Mouse (Mus musculus): ENCODE measurements at regions not wholly inside any gene's neighbourhood (a gene's known extent, or its start where the extent isn't known, plus 50 kb on each side); places are given as distances from the start of the nearest gene placed in this dataset.

DNA sequence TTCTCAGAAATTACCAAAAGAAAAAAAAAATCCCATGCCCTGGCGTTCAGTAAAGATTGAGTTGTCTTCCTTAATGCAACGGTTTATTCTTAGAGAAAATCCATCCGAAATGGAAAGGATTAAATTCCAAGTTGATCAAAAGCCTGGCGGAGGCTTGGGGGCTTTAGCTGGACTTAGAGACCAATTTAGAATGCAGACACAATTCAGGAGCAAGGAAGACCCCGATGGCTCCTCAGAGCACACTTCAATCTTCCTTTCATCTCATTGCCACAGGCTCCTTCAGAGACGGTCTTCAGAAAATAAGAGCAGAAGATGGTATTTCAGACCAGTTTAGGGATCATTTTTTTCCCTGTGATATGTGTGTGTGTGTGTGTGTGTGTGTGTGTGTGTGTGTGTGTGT is 171.8 kb downstream of the Ankrd50 start:
- WGBS: 74% methylated on average over 6 of the region's 6 CpGs
- H3K27ac ChIP-seq: no peak overlapping the region
- ATAC-seq (ENCODE audit: insufficient read depth, low FRiP score, low read depth): no peak

DNA sequence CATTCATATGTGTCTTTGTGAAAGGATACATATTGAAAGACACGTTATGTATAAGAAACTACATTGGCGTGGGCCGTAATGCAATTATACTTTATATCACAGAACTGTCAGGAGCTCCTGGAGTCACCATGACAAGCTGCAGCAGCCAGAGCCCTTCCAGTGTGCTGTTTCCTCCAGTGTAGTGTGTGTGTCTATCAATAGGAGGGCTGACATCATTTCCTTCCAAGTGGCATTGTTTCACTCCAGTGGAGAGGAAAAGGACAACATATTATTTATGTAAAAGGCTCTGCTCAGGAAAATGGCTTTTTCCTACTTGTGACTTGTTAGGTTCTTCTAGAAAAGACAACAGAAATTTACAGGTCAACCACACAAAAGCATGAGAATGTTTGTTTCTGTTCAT is 172.5 kb downstream of the Ankrd50 start:
- Histone ChIP-seq H3K4me3 (replicated peaks) (no peak overlapping the region), H3K4me2 (no peak overlapping the region), H3K9me3 (no peaks in the 10 kb centered on the region), H3K9ac (no peak overlapping the region), H3K4me1 (no peaks in the 10 kb centered on the region), H3K27ac (peak overlapping the region; percentile 27; the same call in 1 of the 2 replicates), H3K27me3 (replicated peaks) (no peaks in the 10 kb centered on the region), H3K36me3 (no peaks in the 10 kb centered on the region)
- WGBS: 47% methylated on average over 3 of the region's 3 CpGs
- ATAC-seq (ENCODE audit: insufficient read depth, low FRiP score, low read depth): no peak

More for the DNA sequence above, 171.8 kb downstream of the Ankrd50 start:
- Histone ChIP-seq H3K27me3 (replicated peaks) (no peaks in the 10 kb centered on the region), H3K9ac (no peak overlapping the region), H3K4me1 (no peaks in the 10 kb centered on the region), H3K4me2 (no peak overlapping the region), H3K36me3 (no peaks in the 10 kb centered on the region), H3K4me3 (replicated peaks) (no peak overlapping the region), H3K9me3 (no peaks in the 10 kb centered on the region)

DNA sequence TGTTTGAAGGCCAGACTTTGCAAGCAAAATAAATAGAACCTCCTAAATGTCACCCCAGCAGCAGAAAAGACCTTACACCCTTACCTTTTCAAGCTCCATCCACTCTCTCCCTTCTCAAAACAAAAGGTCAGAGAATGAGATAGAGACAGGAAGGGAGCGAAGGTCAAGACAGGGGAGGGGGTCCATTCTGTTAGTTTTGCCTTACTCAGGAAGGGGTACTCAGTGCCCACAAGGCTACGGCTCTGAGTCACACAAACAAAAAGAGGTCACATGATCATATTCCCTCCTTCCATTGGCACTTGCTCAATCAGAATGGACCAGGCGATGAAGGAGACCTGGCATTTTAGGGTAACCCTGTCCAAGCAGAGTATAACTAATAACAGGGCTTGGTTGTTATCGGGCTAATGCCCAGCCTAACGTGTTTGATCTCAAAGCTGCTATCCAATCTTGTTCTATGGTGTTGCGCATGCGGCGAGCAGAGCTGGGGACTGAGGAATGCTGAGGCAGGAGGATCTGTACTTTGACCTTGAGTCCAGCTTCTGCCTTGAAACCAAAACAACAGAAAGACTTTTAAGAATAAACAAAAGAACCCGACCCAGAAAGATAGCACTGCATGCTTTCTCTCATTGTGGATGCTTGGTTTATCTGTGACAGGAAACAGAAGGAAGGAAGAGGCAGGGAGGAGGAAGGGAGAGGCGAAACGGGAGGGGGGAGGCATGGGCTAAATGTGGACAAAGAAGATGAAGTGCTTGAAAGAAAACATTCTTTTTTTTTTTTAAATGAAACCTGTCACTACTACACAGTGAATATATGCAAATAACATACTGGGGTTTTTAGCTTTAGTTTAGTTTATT is 184.5 kb downstream of the Ankrd50 start:
- H3K4me3 ChIP-seq (replicated peaks): no peak overlapping the region
- ATAC-seq (ENCODE audit: insufficient read depth, low FRiP score, low read depth): no peak
- no peaks in the 10 kb centered on the region for H3K36me3 ChIP-seq
- no peaks in the 10 kb centered on the region for H3K27me3 ChIP-seq (replicated peaks)
- H3K9ac ChIP-seq: no peak overlapping the region
- H3K9me3 ChIP-seq: no peaks in the 10 kb centered on the region
- no peaks in the 10 kb centered on the region for H3K4me1 ChIP-seq
- H3K27ac ChIP-seq: no peak overlapping the region
- WGBS: 58% methylated on average over 11 of the region's 11 CpGs
- no peak overlapping the region for H3K4me2 ChIP-seq

DNA sequence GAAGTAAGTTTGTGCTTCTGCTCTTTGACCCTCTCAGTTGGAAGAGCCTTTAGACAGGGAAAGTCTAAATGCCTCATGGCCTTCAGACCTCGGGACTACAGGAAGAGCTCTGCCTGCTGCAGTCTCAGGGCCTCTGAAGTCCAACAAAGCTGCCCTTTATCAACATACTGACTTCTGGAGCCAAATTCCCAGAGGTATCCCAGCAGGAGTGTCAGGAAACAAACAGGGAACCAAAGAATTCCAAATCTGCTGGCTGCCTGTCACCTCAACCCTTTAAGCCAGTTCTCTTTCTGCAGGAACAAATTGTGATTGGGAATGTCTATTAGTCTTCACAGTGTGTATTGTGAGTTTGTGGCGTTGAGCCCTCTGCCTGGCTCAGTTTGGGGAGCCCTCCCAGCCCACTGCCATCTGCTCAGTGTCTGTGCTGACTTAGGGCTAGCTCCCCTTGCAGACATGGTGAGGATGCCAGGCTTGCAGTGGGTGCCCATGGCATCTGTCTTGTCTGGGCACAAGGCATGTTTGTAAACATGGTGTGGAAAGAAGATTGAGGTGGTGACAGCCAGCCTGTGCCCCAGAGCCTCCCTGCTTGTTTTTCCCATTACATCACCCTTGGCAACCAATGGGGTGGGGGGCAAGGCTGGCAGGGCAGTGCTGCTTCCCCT is 185.3 kb downstream of the Ankrd50 start:
- Histone ChIP-seq H3K4me1 (no peaks in the 10 kb centered on the region), H3K4me3 (replicated peaks) (no peak overlapping the region), H3K9ac (no peak overlapping the region), H3K27me3 (replicated peaks) (no peaks in the 10 kb centered on the region), H3K27ac (peak overlapping the region; percentile 36; the same call in 1 of the 2 replicates), H3K9me3 (no peaks in the 10 kb centered on the region), H3K4me2 (no peak overlapping the region), H3K36me3 (no peaks in the 10 kb centered on the region)
- 17% methylated on average over 2 of the region's 2 CpGs for WGBS
- ATAC-seq (ENCODE audit: insufficient read depth, low FRiP score, low read depth): no peak

DNA sequence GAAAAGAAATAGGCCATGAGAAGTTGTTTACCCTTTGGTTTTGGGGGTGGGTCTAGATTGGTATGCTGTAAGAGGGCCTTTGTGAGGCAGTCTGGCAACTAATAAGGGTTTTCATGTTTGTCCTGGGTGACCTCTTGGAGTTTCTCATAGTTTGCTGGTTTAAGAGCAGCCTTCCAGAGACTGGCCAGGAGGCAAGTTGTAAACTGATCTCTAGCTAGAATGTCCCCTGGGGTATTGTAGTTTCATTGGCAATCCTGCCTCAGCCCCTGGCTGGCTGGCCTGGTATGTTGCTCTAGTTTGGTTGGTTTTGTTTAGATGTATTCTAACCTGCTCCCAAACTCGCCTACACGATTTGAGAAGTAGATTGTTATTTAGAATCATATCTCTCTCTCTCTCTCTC is 187.1 kb downstream of the Ankrd50 start:
- H3K4me2 ChIP-seq: no peak overlapping the region
- H3K27me3 ChIP-seq (replicated peaks): no peaks in the 10 kb centered on the region
- no peak overlapping the region for H3K27ac ChIP-seq
- H3K36me3 ChIP-seq: no peaks in the 10 kb centered on the region
- no peak overlapping the region for H3K4me3 ChIP-seq (replicated peaks)
- WGBS: 83% methylated on average over 2 of the region's 2 CpGs
- H3K9me3 ChIP-seq: no peaks in the 10 kb centered on the region
- no peak for ATAC-seq (ENCODE audit: insufficient read depth, low FRiP score, low read depth)
- no peak overlapping the region for H3K9ac ChIP-seq
- H3K4me1 ChIP-seq: no peaks in the 10 kb centered on the region

DNA sequence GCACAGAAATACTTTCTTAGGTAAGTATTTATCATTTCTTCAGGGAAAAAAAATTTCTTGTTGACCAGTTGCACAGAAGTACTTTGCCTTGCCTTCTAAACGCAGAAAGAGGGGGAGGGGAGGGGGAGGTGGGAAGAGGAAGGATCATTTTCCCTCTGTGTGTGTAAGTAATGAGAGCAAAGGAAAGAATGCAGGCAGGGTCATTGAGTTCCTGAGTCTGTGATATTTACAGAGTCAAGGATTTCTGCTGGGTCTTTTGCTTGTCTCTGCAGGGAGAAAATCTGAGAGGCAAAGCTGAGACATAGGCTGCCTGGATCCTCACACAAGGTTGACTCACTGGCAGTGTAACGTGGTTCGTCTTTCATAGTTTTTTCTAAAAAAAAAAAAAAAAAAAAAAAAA is 195.6 kb downstream of the Ankrd50 start:
- H3K27ac ChIP-seq: no peak overlapping the region
- no peak for ATAC-seq (ENCODE audit: insufficient read depth, low FRiP score, low read depth)

DNA sequence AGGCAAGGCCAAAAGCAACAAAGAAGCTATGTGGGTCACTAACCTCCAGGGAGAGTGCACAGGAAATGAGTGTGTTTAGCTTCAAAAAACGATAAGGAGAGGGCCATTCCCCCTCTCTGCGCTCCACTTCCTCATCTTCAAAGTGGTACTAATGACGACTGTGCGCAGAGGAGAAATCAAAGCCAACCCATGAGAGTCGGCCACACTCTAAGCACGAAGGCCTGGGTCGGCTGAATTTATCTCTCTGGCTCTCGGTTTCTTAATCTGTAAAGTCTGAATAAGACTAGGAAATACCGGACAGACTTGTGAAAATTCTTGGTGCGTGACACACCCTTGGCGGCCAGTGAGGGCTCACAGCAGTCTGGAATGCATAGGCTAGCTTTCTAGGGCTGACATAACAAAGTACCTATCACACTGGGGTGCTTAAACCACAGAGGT is 200.9 kb downstream of the Ankrd50 start:
- no peak overlapping the region for H3K4me2 ChIP-seq
- H3K27ac ChIP-seq: 0 out of 2 replicates have a peak overlapping the region, but pooled peaks have one; percentile 16
- H3K4me1 ChIP-seq: peaks cover 5% of the 10 kb centered on the region; the same call in 1 of the 2 replicates
- H3K4me3 ChIP-seq (replicated peaks): no peak overlapping the region
- no peaks in the 10 kb centered on the region for H3K27me3 ChIP-seq (replicated peaks)
- H3K9ac ChIP-seq: no peak overlapping the region
- ATAC-seq (ENCODE audit: insufficient read depth, low FRiP score, low read depth): 0 out of 2 replicates have a peak, but pooled peaks have one; percentile 39
- no peaks in the 10 kb centered on the region for H3K36me3 ChIP-seq
- no peaks in the 10 kb centered on the region for H3K9me3 ChIP-seq
- WGBS: 27% methylated on average over 11 of the region's 11 CpGs

More for the DNA sequence above, 195.6 kb downstream of the Ankrd50 start:
- no peaks in the 10 kb centered on the region for H3K36me3 ChIP-seq
- WGBS: 26% methylated on average over 3 of the region's 3 CpGs
- H3K4me1 ChIP-seq: peaks cover under 1% of the 10 kb centered on the region; the same call in 1 of the 2 replicates
- H3K4me3 ChIP-seq (replicated peaks): no peak overlapping the region
- no peak overlapping the region for H3K4me2 ChIP-seq
- H3K27me3 ChIP-seq (replicated peaks): no peaks in the 10 kb centered on the region
- no peaks in the 10 kb centered on the region for H3K9me3 ChIP-seq
- no peak overlapping the region for H3K9ac ChIP-seq

DNA sequence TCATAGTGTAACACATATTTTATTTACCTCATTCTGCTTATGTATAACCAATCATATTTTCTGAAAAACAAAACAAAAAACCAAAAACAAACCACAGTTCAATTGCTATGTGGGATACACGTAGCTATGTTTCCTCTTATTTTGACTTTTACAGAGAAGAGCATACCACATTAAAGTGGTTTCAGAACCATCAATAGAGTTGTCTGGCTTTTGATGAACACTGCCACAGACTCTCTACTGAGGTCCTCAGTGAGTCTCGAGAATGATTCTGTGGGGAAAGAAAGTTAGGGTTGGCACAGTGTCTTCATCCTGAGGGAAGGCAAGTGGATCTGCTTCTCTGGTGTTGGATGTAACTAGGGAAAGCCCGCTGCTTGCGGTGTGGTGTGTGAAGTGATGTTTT is 201.8 kb downstream of the Ankrd50 start:
- H3K4me2 ChIP-seq: no peak overlapping the region
- WGBS: 87% methylated on average over 4 of the region's 4 CpGs
- H3K36me3 ChIP-seq: no peaks in the 10 kb centered on the region
- H3K27ac ChIP-seq: no peak overlapping the region
- no peaks in the 10 kb centered on the region for H3K9me3 ChIP-seq
- no peak overlapping the region for H3K9ac ChIP-seq
- ATAC-seq (ENCODE audit: insufficient read depth, low FRiP score, low read depth): no peak
- H3K4me3 ChIP-seq (replicated peaks): no peak overlapping the region
- H3K27me3 ChIP-seq (replicated peaks): no peaks in the 10 kb centered on the region
- H3K4me1 ChIP-seq: peaks cover 5% of the 10 kb centered on the region; the same call in 1 of the 2 replicates

DNA sequence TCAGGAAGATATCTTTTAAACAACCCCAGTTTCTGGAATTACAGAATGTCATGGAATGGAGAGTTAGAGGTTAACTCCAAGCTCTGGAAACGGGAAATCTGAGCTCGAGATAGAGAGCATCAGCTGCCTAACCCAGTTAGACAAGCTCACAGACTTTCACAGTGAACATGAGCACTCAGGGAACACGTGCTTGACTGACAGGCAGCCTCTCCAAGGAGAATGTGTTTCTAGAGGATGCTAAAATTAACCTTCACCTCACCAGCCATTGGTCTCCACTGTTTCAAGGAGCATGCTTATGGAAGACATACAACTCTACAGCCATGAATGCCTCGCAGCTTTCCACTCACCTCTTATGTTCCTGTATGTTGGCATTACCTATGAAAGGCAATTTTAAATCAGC is 203.0 kb downstream of the Ankrd50 start:
- no peak overlapping the region for H3K9ac ChIP-seq
- H3K27me3 ChIP-seq (replicated peaks): no peaks in the 10 kb centered on the region
- no peaks in the 10 kb centered on the region for H3K9me3 ChIP-seq
- WGBS: 51% methylated on average over 4 of the region's 4 CpGs
- no peak overlapping the region for H3K27ac ChIP-seq
- no peak overlapping the region for H3K4me3 ChIP-seq (replicated peaks)
- no peaks in the 10 kb centered on the region for H3K36me3 ChIP-seq
- H3K4me1 ChIP-seq: peaks cover 5% of the 10 kb centered on the region; the same call in 1 of the 2 replicates
- no peak for ATAC-seq (ENCODE audit: insufficient read depth, low FRiP score, low read depth)
- H3K4me2 ChIP-seq: no peak overlapping the region

DNA sequence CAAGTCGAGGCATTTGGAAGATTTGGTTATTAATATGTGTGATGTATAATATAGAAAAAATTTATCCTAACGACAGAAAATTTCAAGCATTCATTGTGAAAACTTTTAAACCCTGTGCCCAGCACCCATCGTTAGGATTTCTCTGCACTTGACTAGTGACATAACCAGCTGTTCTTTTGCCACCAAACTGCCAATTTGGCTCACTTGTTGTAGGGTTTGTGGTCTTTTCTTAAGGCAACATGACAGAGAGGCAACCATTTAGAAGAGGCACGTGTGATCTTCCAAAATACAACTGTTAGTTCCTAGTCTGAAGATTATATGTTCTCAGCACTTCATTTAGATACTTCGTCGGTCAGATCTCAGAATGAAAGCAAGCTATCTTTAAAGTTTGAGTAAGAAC is 203.8 kb downstream of the Ankrd50 start:
- H3K9ac ChIP-seq: no peak overlapping the region
- H3K27me3 ChIP-seq (replicated peaks): no peaks in the 10 kb centered on the region
- WGBS: 85% methylated on average over 6 of the region's 6 CpGs
- no peak for ATAC-seq (ENCODE audit: insufficient read depth, low FRiP score, low read depth)
- peaks cover 5% of the 10 kb centered on the region; the same call in 1 of the 2 replicates for H3K4me1 ChIP-seq
- no peak overlapping the region for H3K4me3 ChIP-seq (replicated peaks)
- no peaks in the 10 kb centered on the region for H3K9me3 ChIP-seq
- H3K36me3 ChIP-seq: no peaks in the 10 kb centered on the region
- H3K4me2 ChIP-seq: no peak overlapping the region
- H3K27ac ChIP-seq: no peak overlapping the region

DNA sequence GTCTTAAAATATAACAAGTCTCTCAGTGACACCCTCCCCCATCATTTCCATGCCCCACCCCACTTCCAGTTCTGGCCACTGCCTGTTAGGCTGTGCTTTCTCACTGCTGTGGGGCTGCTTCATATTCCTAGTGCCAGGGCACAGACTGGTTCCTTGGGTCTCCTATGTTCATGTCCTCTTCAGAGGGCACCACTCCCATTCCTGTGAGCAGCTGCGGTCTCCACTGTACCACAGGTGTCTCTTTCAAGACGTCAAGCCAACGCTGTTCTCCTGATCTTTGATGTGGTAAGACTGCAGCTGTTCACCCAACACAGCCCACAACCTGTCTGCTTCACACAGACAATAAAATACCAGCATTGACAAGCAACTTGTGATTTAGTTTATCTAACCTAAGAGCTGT is 204.5 kb downstream of the Ankrd50 start:
- Histone ChIP-seq H3K4me1 (peaks cover 8% of the 10 kb centered on the region), H3K4me2 (no peak overlapping the region), H3K9ac (no peak overlapping the region), H3K36me3 (no peaks in the 10 kb centered on the region), H3K4me3 (replicated peaks) (no peak overlapping the region), H3K9me3 (no peaks in the 10 kb centered on the region), H3K27ac (no peak overlapping the region), H3K27me3 (replicated peaks) (no peaks in the 10 kb centered on the region)
- no peak for ATAC-seq (ENCODE audit: insufficient read depth, low FRiP score, low read depth)
- 81% methylated on average over 3 of the region's 3 CpGs for WGBS

DNA sequence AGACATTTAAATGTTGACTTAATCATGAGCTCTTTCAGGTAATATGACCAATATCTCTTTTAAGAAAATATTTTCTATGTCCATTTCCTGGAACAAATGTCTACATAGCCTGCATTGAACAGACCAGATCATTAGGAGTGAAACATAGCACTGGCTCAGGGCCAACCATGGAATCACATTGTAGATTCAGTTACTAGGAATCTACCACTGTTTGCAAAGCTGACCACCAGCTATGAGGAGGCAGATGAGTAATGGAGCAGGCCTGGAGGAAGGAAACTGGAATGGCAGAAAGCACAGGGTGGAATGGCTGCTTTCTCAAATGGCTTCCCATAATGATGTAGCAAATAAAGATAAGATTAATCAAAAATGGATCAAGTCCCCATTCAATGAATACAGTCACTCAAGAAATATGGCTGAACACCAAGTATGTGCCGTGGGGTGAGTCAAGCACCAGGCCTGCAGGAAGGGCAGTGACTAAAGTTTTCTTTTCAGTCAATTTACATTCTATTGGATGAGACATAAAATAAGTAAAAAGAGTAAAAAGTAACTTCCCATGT is 207.6 kb downstream of the Ankrd50 start:
- no peaks in the 10 kb centered on the region for H3K36me3 ChIP-seq
- H3K9me3 ChIP-seq: no peaks in the 10 kb centered on the region
- no peak overlapping the region for H3K27ac ChIP-seq
- no peak for ATAC-seq (ENCODE audit: insufficient read depth, low FRiP score, low read depth)
- H3K4me2 ChIP-seq: no peak overlapping the region
- no peak overlapping the region for H3K4me3 ChIP-seq (replicated peaks)
- WGBS: 73% methylated on average over 1 of the region's 1 CpGs
- peaks cover 4% of the 10 kb centered on the region; the same call in 1 of the 2 replicates for H3K4me1 ChIP-seq
- no peaks in the 10 kb centered on the region for H3K27me3 ChIP-seq (replicated peaks)
- no peak overlapping the region for H3K9ac ChIP-seq
